Mouse (Mus musculus) forebrain, embryonic 12.5 days (tissue): Measurements from ENCODE around the gene Cd34. TPM values are rescaled to one million over a fixed set of nuclear protein-coding genes. Genes with fewer than 3 reads are reported as not detected.

Experiments
- ATAC-seq: fragments of 200-750 bp; cut with Nextera tagmentation; 2 replicates; pipeline ENCODE4 v1.8.0; 2017; ENCODE audit warnings: moderate TSS enrichment; ENCODE audit not compliant: low FRiP score
- H3K27ac ChIP-seq: fragments of 300-500 bp; sonication (generic); 2 replicates; pipeline ENCODE4 v1.5.1; 2016; ENCODE audit warnings: mild to moderate bottlenecking
- H3K27me3 ChIP-seq: fragments of 300-500 bp; sonication (generic); 2 replicates; pipeline ENCODE4 v1.6.1; 2016; ENCODE audit warnings: mild to moderate bottlenecking
- H3K36me3 ChIP-seq: fragments of 300-500 bp; sonication (generic); replicated peaks from 2 replicates; pipeline ENCODE4 v1.6.1; 2016; ENCODE audit warnings: mild to moderate bottlenecking
- H3K4me1 ChIP-seq: fragments of 300-500 bp; sonication (generic); 2 replicates; pipeline ENCODE4 v1.6.1; 2016
- H3K4me2 ChIP-seq: fragments of 300-500 bp; sonication (generic); 2 replicates; pipeline ENCODE4 v1.6.1; 2016; ENCODE audit warnings: mild to moderate bottlenecking, moderate library complexity
- H3K4me3 ChIP-seq: fragments of 300-500 bp; sonication (generic); replicated peaks from 2 replicates; pipeline ENCODE4 v1.5.1; 2016; ENCODE audit warnings: mild to moderate bottlenecking
- H3K9ac ChIP-seq: fragments of 300-500 bp; sonication (generic); 2 replicates; pipeline ENCODE4 v1.6.1; 2016; ENCODE audit warnings: mild to moderate bottlenecking
- H3K9me3 ChIP-seq: fragments of 300-500 bp; sonication (generic); 2 replicates; pipeline ENCODE4 v1.6.1; 2016
- WGBS: fragments of 180-500 bp; shearing (Covaris S2); methylation state at CpG from one replicate; pipeline ENCODE4 v1.1.7; 2016; 5-methylcytosine and 5-hydroxymethylcytosine counted together
- polyA plus RNA-seq: library from polyadenylated mRNA; unstranded; fragments of >200 nt; fragmentation: Nextera tagmentation; extraction: Ambion mirVana; gene quantifications from 2 replicates; pipeline ENCODE4 v1.2.1, GENCODE M21; 2016

Gene Cd34
- polyA plus RNA-seq, 1 experiment from 2014 or later: 35.8 TPM

GRCm38 (mm10) chr1:194976517-194977370 lies 38.1 kb downstream of the Cd34 start:
- peak overlapping the region; percentile 65 for H3K4me3 ChIP-seq
- H3K27me3 ChIP-seq: no peaks in the 10 kb centered on the region
- no peaks in the 10 kb centered on the region for H3K36me3 ChIP-seq
- no peaks in the 10 kb centered on the region for H3K9me3 ChIP-seq
- peak overlapping the region; percentile 71 for H3K9ac ChIP-seq
- H3K27ac ChIP-seq: peak overlapping the region; percentile 68
- ATAC-seq: peak; percentile 90
- peaks cover 21% of the 10 kb centered on the region for H3K4me1 ChIP-seq
- H3K4me2 ChIP-seq: peak overlapping the region; percentile 87
- under 1% methylated on average over 44 of the region's 44 CpGs for WGBS

GRCm38 (mm10) chr1:194977371-194977761 lies 38.7 kb downstream of the Cd34 start:
- Histone ChIP-seq H3K9me3 (no peaks in the 10 kb centered on the region), H3K4me3 (peak overlapping the region; percentile 65), H3K4me2 (peak overlapping the region; percentile 87), H3K36me3 (no peaks in the 10 kb centered on the region), H3K9ac (no peak overlapping the region), H3K27ac (0 out of 2 replicates have a peak overlapping the region, but pooled peaks have one; percentile 25), H3K27me3 (no peaks in the 10 kb centered on the region), H3K4me1 (peaks cover 21% of the 10 kb centered on the region)
- no peak for ATAC-seq
- WGBS: 33% methylated on average over 1 of the region's 1 CpGs

- WGBS: 51% methylated on average over 5 of the region's 5 CpGs
- peak; percentile 40; the same call in 1 of the 2 replicates for ATAC-seq
- peak overlapping the region; percentile 87 for H3K4me2 ChIP-seq
Observed at GRCm38 (mm10) chr1:194977946-194978720, 39.5 kb downstream of the Cd34 start.

GRCm38 (mm10) chr1:194980826-194981435 lies 42.3 kb downstream of the Cd34 start:
- no peak overlapping the region for H3K9ac ChIP-seq
- 70% methylated on average over 1 of the region's 1 CpGs for WGBS
- H3K4me1 ChIP-seq: peaks cover 21% of the 10 kb centered on the region
- no peak overlapping the region for H3K4me2 ChIP-seq
- H3K9me3 ChIP-seq: no peaks in the 10 kb centered on the region
- no peak overlapping the region for H3K4me3 ChIP-seq
- H3K27me3 ChIP-seq: no peaks in the 10 kb centered on the region
- no peak overlapping the region for H3K27ac ChIP-seq
- ATAC-seq: no peak
- no peaks in the 10 kb centered on the region for H3K36me3 ChIP-seq

More at GRCm38 (mm10) chr1:194977946-194978720, 39.5 kb downstream of the Cd34 start:
- H3K4me3 ChIP-seq: no peak overlapping the region
- H3K9me3 ChIP-seq: no peaks in the 10 kb centered on the region
- peaks cover 21% of the 10 kb centered on the region for H3K4me1 ChIP-seq
- H3K27ac ChIP-seq: 0 out of 2 replicates have a peak overlapping the region, but pooled peaks have one; percentile 50
- H3K27me3 ChIP-seq: no peaks in the 10 kb centered on the region
- no peaks in the 10 kb centered on the region for H3K36me3 ChIP-seq
- no peak overlapping the region for H3K9ac ChIP-seq

GRCm38 (mm10) chr1:194982931-194983690 lies 44.5 kb downstream of the Cd34 start:
- ATAC-seq: no peak
- H3K27me3 ChIP-seq: no peaks in the 10 kb centered on the region
- no peak overlapping the region for H3K4me2 ChIP-seq
- H3K9me3 ChIP-seq: no peaks in the 10 kb centered on the region
- WGBS: 85% methylated on average over 5 of the region's 5 CpGs
- no peak overlapping the region for H3K27ac ChIP-seq
- H3K36me3 ChIP-seq: no peaks in the 10 kb centered on the region
- H3K4me3 ChIP-seq: no peak overlapping the region
- H3K4me1 ChIP-seq: peaks cover 7% of the 10 kb centered on the region
- no peak overlapping the region for H3K9ac ChIP-seq

- Histone ChIP-seq H3K4me2 (no peak overlapping the region), H3K36me3 (no peaks in the 10 kb centered on the region), H3K9ac (no peak overlapping the region), H3K27ac (no peak overlapping the region), H3K4me1 (no peaks in the 10 kb centered on the region), H3K4me3 (no peak overlapping the region), H3K27me3 (no peaks in the 10 kb centered on the region), H3K9me3 (no peaks in the 10 kb centered on the region)
- ATAC-seq: no peak
- WGBS: 80% methylated on average over 3 of the region's 3 CpGs
Observed at GRCm38 (mm10) chr1:194984914-194985313, 46.3 kb downstream of the Cd34 start.

- no peak for ATAC-seq
- 86% methylated on average over 4 of the region's 4 CpGs for WGBS
- H3K9ac ChIP-seq: no peak overlapping the region
Observed at GRCm38 (mm10) chr1:194985442-194986210, 47.0 kb downstream of the Cd34 start.

GRCm38 (mm10) chr1:194989024-194989423 lies 50.4 kb downstream of the Cd34 start:
- Histone ChIP-seq H3K36me3 (no peaks in the 10 kb centered on the region), H3K27me3 (no peaks in the 10 kb centered on the region), H3K9ac (no peak overlapping the region), H3K27ac (no peak overlapping the region), H3K4me2 (no peak overlapping the region), H3K4me1 (no peaks in the 10 kb centered on the region), H3K9me3 (no peaks in the 10 kb centered on the region), H3K4me3 (no peak overlapping the region)
- no peak for ATAC-seq
- WGBS: 96% methylated on average over 1 of the region's 1 CpGs

More at GRCm38 (mm10) chr1:194985442-194986210, 47.0 kb downstream of the Cd34 start:
- H3K9me3 ChIP-seq: no peaks in the 10 kb centered on the region
- H3K27ac ChIP-seq: no peak overlapping the region
- no peaks in the 10 kb centered on the region for H3K4me1 ChIP-seq
- H3K27me3 ChIP-seq: no peaks in the 10 kb centered on the region
- H3K36me3 ChIP-seq: no peaks in the 10 kb centered on the region
- H3K4me3 ChIP-seq: no peak overlapping the region
- no peak overlapping the region for H3K4me2 ChIP-seq

GRCm38 (mm10) chr1:194990976-194991375 lies 52.4 kb downstream of the Cd34 start:
- no peak overlapping the region for H3K4me3 ChIP-seq
- H3K36me3 ChIP-seq: no peaks in the 10 kb centered on the region
- no peak for ATAC-seq
- H3K4me1 ChIP-seq: no peaks in the 10 kb centered on the region
- H3K9me3 ChIP-seq: no peaks in the 10 kb centered on the region
- no peaks in the 10 kb centered on the region for H3K27me3 ChIP-seq
- WGBS: 85% methylated on average over 2 of the region's 2 CpGs
- H3K9ac ChIP-seq: no peak overlapping the region
- no peak overlapping the region for H3K27ac ChIP-seq
- no peak overlapping the region for H3K4me2 ChIP-seq

- Histone ChIP-seq H3K4me3 (no peak overlapping the region), H3K4me1 (no peaks in the 10 kb centered on the region), H3K9ac (no peak overlapping the region), H3K27me3 (no peaks in the 10 kb centered on the region), H3K36me3 (no peaks in the 10 kb centered on the region), H3K9me3 (no peaks in the 10 kb centered on the region), H3K4me2 (no peak overlapping the region), H3K27ac (no peak overlapping the region)
- WGBS: 93% methylated on average over 2 of the region's 2 CpGs
- no peak for ATAC-seq
Observed at GRCm38 (mm10) chr1:194991654-194992053, 53.0 kb downstream of the Cd34 start.

- 91% methylated on average over 5 of the region's 5 CpGs for WGBS
Observed at GRCm38 (mm10) chr1:194992589-194993317, 54.1 kb downstream of the Cd34 start.

More at GRCm38 (mm10) chr1:194992589-194993317, 54.1 kb downstream of the Cd34 start:
- Histone ChIP-seq H3K4me3 (no peak overlapping the region), H3K27ac (no peak overlapping the region), H3K9ac (no peak overlapping the region), H3K4me2 (no peak overlapping the region), H3K27me3 (no peaks in the 10 kb centered on the region), H3K4me1 (no peaks in the 10 kb centered on the region), H3K9me3 (no peaks in the 10 kb centered on the region), H3K36me3 (no peaks in the 10 kb centered on the region)
- no peak for ATAC-seq
